Mouse (Mus musculus) erythroblast, embryonic 14.5 days (primary cell): ENCODE measurements around the gene Cnep1r1.

ENCODE experiments used
- GATA1 ChIP-seq: IDR thresholded peaks from 2 replicates; pipeline ENCODE4 v1.6.1; 2012; ENCODE audit warnings: low read length, inconsistent platforms, mixed read lengths
- TAL1 ChIP-seq: IDR thresholded peaks from 3 replicates; pipeline ENCODE4 v1.6.1; 2012; ENCODE audit warnings: low read length, inconsistent platforms, mixed read lengths

DNA sequence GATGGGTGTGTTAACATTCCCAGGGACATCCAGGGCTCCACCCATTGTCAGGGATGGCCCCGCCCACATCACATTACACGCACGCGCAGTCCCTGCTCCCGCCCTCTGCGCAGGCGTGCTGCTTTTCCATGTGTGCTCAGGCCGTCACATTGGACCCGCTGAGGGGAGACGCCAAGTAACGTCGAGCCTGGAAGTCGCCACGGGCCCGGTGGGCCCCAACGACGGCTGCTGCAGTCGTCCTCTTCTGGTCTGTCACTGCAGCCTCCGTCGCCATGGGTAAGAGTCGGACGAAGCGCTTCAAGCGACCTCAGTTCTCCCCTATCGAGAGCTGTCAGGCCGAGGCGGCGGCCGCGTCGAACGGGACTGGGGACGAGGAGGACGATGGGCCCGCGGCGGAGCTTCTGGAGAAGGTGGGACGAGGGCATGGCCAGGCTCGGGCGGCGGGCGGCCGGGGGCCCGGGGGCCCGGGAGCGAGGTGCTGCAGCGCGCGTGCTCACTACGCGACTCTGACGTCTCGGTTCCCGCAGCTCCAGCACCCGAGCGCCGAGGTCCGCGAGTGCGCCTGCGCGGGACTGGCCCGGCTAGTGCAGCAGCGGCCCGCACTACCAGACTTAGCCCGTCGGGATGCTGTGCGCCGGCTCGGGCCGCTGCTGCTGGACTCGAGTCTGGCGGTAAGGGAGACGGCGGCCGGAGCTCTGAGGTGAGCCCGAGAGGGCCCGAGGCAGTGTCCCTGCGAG is 19.3 kb downstream of the Cnep1r1 start, which contains the start of gene Heatr3:
- TF ChIP-seq GATA1 = no peak
- TF ChIP-seq TAL1 = no peak
